Mouse (Mus musculus): ENCODE results near the gene Hspa4l.

DNA sequence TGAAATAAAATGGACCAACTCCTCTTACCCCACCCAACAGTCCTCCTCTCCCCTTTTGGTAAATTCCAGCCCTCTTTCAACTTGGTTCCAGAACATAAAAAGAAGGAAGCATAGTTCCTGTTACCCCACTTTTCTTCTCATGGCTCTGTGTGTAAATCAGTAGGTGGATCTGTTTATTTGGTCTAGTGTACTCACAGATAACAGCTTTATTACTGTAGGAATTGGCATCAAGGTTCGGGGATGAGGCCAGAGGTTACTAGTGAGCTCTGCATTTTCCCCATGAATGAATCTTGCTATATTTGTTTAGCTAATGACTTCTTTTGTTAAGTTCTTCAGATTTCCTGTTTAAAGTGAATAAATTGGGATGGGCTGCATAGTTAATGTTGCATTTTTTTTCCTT is 28.2 kb upstream of the Hspa4l start:
- no peak for TF ChIP-seq EP300 (IDR thresholded peaks at IDR 0.05)
- TF ChIP-seq CTCF (IDR thresholded peaks at IDR 0.05): no peak

All from lung, postnatal 0 days (tissue).